Mouse (Mus musculus): Measurements from ENCODE around the gene Tmub1. TPM values are rescaled to one million over a fixed set of nuclear protein-coding genes. Genes with fewer than 3 reads are reported as not detected.

Gene Tmub1
- polyA plus RNA-seq, 1 experiment from 2014 or later: 26.4 TPM

DNA sequence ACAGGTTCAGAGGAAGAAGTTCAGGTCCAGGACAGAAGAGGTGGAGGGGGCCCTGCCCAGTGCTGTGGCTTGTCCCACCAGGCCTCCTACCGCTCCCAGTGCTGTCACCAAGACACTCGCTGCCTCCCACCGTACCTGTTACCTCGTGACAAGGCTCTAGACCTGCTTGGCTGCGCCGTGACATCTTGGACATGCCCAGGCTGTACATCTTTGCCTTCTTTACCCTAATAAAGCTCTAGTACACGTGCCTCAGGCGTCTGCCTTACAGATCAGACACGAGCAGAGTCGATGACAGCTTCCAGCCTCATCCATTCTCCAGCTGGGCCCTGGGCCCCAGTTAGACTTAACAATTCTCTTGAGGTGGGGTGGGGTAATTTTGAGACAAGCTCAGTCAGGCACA is 30.1 kb downstream of the Tmub1 start:
- no peak for TF ChIP-seq CTCF (IDR thresholded peaks at IDR 0.05)
- ChIA-PET POLR2A (interaction anchor here (1.6 to 2.0 kb wide), 2 partner anchors 13 to 22 kb away, joined by 3 to 8 read pairs; no protein-coding TSS in a partner anchor), CTCF (interaction anchor here (1.6 to 18.6 kb wide), 2 partner anchors 12 to 21 kb away, joined by 8 to 222 read pairs; partner anchors contain the start of genes Abcb8 and Atg9b)
- no peak for ATAC-seq
- no peaks in the 10 kb centered on the region for H3K27me3 ChIP-seq
- in situ Hi-C loops (cut with MboI; ENCODE audit: low pct_unique_long_range_greater_than_20kb): no loop called here
- no peak for DNase-seq (ENCODE audit: low read depth, low spot score)

DNA sequence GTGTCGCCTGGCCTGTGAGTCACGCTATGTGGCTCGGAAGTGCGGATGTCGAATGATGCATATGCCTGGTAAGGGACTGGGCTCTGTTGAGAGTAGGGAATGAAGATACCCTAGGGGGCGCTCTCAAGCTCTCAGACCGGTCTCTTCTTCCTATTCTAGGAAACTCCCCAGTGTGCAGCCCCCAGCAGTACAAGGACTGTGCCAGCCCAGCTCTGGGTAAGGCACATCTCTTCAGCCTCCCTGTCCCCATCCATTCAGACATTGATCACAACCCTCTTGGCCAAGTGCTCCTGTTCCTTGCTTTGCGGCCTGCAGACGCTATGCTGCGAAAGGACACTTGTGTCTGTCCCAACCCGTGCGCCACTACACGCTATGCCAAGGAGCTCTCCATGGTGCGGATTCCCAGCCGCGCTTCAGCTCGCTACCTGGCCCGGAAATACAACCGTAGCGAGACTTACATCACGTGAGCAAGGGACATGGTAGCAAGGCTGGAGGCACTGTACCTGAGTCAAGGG is 31.4 kb downstream of the Tmub1 start:
- in situ Hi-C loops (cut with MboI; ENCODE audit: low pct_unique_long_range_greater_than_20kb): no loop called here

DNA sequence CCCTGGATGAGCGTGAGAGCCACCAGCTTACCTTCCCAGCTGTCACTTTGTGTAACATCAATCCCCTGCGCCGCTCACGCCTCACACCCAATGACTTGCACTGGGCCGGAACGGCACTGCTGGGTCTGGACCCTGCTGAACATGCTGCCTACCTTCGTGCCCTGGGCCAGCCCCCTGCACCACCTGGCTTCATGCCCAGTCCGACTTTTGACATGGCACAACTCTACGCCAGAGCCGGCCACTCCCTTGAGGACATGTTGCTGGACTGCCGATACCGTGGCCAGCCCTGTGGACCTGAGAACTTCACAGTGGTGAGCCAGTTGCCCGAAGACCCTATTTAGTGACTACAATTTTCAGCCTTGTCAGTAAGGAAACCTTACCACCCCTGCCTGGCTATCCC is 33.7 kb downstream of the Tmub1 start:
- DNase-seq (ENCODE audit: low read depth, low spot score) (no peak), ATAC-seq (no peak)
- H3K27me3 ChIP-seq: no peaks in the 10 kb centered on the region
- ChIA-PET CTCF (interaction anchor here (18.6 kb wide), 1 partner anchor 17 kb away, joined by 222 read pairs; the partner anchor contains the start of genes Abcb8 and Atg9b), POLR2A (interaction anchor here (1.2 to 3.1 kb wide), 2 partner anchors 10 to 19 kb away, joined by 3 to 14 read pairs; partner anchors contain the start of genes Cdk5 and Slc4a2)
- in situ Hi-C loops (cut with MboI; ENCODE audit: low pct_unique_long_range_greater_than_20kb): no loop called here
- no peak for TF ChIP-seq CTCF (IDR thresholded peaks at IDR 0.05)

More for the DNA sequence above, 31.4 kb downstream of the Tmub1 start:
- ChIA-PET CTCF (interaction anchor here (0.8 to 18.6 kb wide), 13 partner anchors 8 to 49 kb away, joined by 3 to 222 read pairs (median 6); partner anchors contain the start of genes Abcb8, Atg9b and Tmub1), POLR2A (interaction anchor here (0.6 to 2.0 kb wide), 8 partner anchors 9 to 34 kb away, joined by 3 to 10 read pairs (median 3); partner anchors contain the start of gene Fastk)
- TF ChIP-seq CTCF (IDR thresholded peaks at IDR 0.05): no peak
- DNase-seq (ENCODE audit: low read depth, low spot score): no peak
- peak; percentile 44 for ATAC-seq
- H3K27me3 ChIP-seq: no peaks in the 10 kb centered on the region

DNA sequence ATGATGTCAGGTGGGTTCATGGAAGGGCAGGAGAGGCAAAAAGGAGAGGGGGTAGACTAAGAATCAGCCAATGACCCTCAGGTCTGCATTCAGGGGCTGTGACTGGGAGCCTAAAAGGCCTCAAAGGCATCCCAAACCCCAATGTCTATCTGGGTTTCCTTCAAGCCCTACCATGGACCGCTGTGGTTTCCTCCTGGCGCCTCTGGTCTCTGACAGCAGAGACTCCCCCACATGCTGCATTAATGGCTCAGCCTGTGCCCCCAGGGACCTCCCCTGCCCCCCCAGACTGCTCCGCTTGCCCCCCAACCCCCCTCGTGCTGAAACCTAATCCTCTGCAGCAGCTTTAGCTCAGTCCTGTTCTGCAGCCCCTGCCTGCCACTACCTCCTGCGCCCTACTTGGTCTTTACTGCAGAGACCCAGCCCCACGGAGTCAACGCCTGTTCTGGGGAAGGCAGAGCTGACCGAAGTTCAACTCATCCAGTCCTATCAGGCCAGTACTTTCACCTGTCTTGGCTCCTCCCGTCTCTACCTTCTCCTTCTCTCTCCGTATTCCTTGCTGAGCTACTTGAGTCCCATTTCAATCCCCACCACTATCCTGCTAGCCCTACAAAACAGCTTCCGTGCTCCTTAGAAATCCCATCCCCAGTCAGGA is 34.5 kb downstream of the Tmub1 start, which contains the start of gene Asic3:
Gene Asic3 (plus strand): TSS at position 351 of the 652 bp plus-strand sequence.
- ATAC-seq (no peak), DNase-seq (ENCODE audit: low read depth, low spot score) (no peak)
- TF ChIP-seq CTCF (IDR thresholded peaks at IDR 0.05): no peak
- H3K27me3 ChIP-seq: no peaks in the 10 kb centered on the region
- CTCF ChIA-PET: interaction anchor here (1.1 to 18.6 kb wide), 2 partner anchors 7 to 16 kb away, joined by 4 to 222 read pairs; partner anchors contain the start of genes Abcb8 and Atg9b
- POLR2A ChIA-PET: interaction anchor here (3.1 kb wide), 1 partner anchor 11 kb away, joined by 14 read pairs; the partner anchor contains the start of genes Cdk5 and Slc4a2
- in situ Hi-C loops (cut with MboI; ENCODE audit: low pct_unique_long_range_greater_than_20kb): no loop called here

DNA sequence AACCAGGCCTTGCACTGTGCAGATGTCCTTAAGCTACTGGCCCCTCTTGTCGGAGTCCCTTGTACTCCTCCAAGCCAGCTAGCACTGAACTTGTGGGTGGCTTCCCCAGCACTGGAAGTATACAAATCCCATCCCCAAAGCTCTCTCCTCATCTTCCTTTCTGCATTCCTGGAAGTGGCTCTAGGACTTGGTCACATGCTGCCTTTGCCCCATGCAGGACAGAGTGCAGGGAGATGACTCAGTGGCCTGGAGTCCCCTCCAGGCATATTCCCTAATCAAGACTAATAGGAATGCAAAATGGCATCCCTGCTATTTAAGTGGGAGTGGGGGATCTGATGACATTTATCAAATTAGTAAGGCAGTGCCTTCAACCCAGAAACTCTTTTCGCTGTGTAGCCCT is 35.6 kb downstream of the Tmub1 start:
- no peak for TF ChIP-seq CTCF (IDR thresholded peaks at IDR 0.05)
- in situ Hi-C loops (cut with MboI; ENCODE audit: low pct_unique_long_range_greater_than_20kb): no loop called here
- ATAC-seq (no peak), DNase-seq (ENCODE audit: low read depth, low spot score) (no peak)
- H3K27me3 ChIP-seq: no peaks in the 10 kb centered on the region
- CTCF ChIA-PET: interaction anchor here (1.1 to 18.6 kb wide), 2 partner anchors 8 to 15 kb away, joined by 4 to 222 read pairs; partner anchors contain the start of genes Abcb8 and Atg9b
- POLR2A ChIA-PET: interaction anchor here (0.9 to 3.1 kb wide), 3 partner anchors 12 to 27 kb away, joined by 3 to 14 read pairs (median 3); partner anchors contain the start of genes Cdk5 and Slc4a2

DNA sequence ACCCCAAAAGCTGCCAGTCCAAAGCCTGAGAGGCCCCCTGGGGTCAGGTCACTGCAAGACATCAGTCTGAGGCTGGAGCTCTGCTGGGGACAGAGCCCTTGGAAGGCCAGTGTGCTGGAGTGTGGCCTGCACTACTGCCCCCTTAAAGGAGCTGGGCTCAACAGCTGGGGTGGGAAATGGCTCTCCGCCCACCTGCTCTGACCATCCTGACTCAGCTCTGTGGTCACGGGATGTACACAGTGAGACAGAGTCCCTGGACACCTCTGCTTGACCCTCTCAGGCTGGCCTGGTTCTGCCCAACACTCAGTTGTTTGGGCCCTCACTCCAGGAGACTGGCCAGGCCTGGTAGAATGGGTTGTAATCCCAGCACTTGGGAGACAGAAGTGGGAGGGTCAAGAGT is 38.2 kb downstream of the Tmub1 start:
- in situ Hi-C loops (cut with MboI; ENCODE audit: low pct_unique_long_range_greater_than_20kb): no loop called here
- no peaks in the 10 kb centered on the region for H3K27me3 ChIP-seq
- ChIA-PET POLR2A (interaction anchor here (0.8 to 3.4 kb wide), 4 partner anchors 12 to 985 kb away, joined by 3 to 27 read pairs (median 4); partner anchors contain the start of genes Cdk5 and Slc4a2), CTCF (interaction anchor here (1.2 to 18.6 kb wide), 3 partner anchors 13 to 35 kb away, joined by 4 to 222 read pairs (median 6); partner anchors contain the start of genes Abcb8, Atg9b, Cdk5 and Fastk)
- no peak for TF ChIP-seq CTCF (IDR thresholded peaks at IDR 0.05)
- DNase-seq (ENCODE audit: low read depth, low spot score): no peak
- ATAC-seq: no peak

DNA sequence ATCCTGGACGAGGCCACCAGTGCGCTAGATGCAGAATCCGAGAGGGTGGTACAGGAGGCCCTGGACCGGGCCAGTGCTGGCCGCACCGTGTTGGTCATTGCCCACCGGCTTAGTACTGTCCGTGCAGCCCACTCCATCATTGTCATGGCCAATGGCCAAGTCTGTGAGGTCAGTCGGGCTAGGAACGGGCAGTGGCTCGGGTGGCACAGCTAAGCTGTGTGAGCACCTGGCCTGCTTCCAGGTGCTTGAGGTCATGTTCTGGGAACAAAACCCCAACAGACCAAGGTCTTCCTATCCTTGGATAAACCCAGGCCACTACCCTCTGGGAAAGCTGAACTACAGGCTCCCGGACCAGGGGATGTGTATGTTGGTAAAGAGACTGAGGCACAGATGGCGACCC is 39.0 kb downstream of the Tmub1 start:
- no peak for TF ChIP-seq CTCF (IDR thresholded peaks at IDR 0.05)
- in situ Hi-C loops (cut with MboI; ENCODE audit: low pct_unique_long_range_greater_than_20kb): no loop called here

DNA sequence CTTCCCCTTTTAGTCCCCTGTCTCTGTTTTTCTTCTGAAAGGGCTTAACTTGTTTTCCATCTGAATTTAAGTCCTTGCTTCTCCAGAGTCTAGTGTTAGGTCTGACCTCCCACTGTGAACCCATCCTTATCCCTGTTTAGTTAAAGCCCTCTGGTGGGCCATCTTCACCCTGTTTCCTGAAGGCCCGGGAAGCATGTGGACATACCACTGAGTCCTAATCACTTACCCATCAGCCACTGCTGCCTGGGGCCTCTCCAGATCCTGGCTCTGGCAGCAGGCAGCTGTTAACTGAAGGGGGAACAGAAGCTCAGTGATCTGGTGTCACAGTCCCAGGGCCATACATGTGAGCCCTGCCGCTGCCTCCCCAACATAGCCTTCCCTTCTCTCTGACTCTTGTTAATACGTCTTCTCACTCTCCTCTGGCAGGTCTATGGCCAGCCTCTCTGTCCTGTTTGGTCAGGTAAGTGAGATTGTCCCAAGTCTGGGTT is 42.2 kb downstream of the Tmub1 start:
- ATAC-seq (peak; percentile 20), DNase-seq (ENCODE audit: low read depth, low spot score) (no peak)
- TF ChIP-seq CTCF (IDR thresholded peaks at IDR 0.05): no peak
- CTCF ChIA-PET: interaction anchor here (1.0 to 18.6 kb wide), 4 partner anchors 9 to 19 kb away, joined by 3 to 222 read pairs (median 10); partner anchors contain the start of genes Abcb8 and Atg9b
- POLR2A ChIA-PET: interaction anchor here (1.2 to 3.6 kb wide), 5 partner anchors 10 to 47 kb away, joined by 3 to 11 read pairs (median 4); partner anchors contain the start of genes Abcb8, Agap3, Cdk5 and Slc4a2
- in situ Hi-C loops (cut with MboI; ENCODE audit: low pct_unique_long_range_greater_than_20kb): no loop called here
- no peaks in the 10 kb centered on the region for H3K27me3 ChIP-seq

More for the DNA sequence above, 39.0 kb downstream of the Tmub1 start:
- ChIA-PET POLR2A (interaction anchor here (1.1 to 3.4 kb wide), 3 partner anchors 11 to 984 kb away, joined by 3 to 27 read pairs (median 4); partner anchors contain the start of genes Cdk5 and Slc4a2), CTCF (interaction anchor here (1.2 to 18.6 kb wide), 6 partner anchors 8 to 75 kb away, joined by 3 to 222 read pairs (median 4); partner anchors contain the start of genes Abcb8, Atg9b, Cdk5 and Fastk)
- DNase-seq (ENCODE audit: low read depth, low spot score): no peak
- no peak for ATAC-seq
- no peaks in the 10 kb centered on the region for H3K27me3 ChIP-seq

DNA sequence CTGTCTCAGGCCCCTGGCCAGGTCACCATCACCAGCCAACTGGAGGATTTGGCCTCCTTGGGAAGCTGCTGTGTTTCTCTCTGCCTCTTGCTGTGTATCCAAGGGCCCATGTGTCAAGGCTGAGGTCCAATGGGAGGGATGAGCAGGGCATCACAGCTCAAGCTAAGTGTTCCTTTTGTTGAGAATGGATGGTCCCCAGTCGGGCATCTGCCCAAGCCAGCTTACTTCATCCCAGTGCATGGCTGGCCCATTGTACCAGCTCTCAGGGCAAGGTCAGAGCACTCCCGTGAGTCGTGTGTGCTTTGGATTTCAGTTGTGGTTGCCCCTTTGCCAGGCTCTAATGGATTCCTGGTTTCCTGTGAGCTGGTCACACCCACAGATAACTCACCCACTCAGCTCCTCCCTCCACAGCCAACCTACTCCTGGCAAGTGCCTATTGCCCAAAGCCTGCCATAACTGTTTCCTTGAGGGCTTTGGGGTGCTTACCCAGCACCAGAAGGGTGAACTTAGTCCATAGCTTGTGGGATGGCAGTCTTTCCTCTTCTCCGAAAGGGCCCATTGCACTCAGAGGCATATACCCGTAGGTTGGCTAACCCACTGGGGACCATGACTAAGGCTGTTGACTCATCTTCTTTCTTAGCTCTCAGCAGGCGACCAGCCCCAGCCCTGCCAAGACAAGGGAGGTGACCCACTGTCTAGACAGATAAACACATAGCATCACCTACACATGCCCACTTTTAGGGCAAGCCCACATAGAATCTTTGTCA is 42.9 kb downstream of the Tmub1 start:
- CTCF ChIA-PET: interaction anchor here (0.8 to 18.6 kb wide), 6 partner anchors 8 to 66 kb away, joined by 3 to 222 read pairs (median 6); partner anchors contain the start of genes Abcb8 and Atg9b

More for the DNA sequence above, 42.9 kb downstream of the Tmub1 start:
- POLR2A ChIA-PET: interaction anchor here (1.0 to 3.6 kb wide), 6 partner anchors 11 to 48 kb away, joined by 3 to 11 read pairs (median 4); partner anchors contain the start of genes Abcb8, Agap3 and Fastk
- no peak for TF ChIP-seq CTCF (IDR thresholded peaks at IDR 0.05)
- peak; percentile 99 for DNase-seq (ENCODE audit: low read depth, low spot score)
- peak; percentile 80 for ATAC-seq
- H3K27me3 ChIP-seq: no peaks in the 10 kb centered on the region
- in situ Hi-C loops (cut with MboI; ENCODE audit: low pct_unique_long_range_greater_than_20kb): no loop called here
